ENCODE assay signal across 1 mouse cellular context in the genomic region with DNA sequence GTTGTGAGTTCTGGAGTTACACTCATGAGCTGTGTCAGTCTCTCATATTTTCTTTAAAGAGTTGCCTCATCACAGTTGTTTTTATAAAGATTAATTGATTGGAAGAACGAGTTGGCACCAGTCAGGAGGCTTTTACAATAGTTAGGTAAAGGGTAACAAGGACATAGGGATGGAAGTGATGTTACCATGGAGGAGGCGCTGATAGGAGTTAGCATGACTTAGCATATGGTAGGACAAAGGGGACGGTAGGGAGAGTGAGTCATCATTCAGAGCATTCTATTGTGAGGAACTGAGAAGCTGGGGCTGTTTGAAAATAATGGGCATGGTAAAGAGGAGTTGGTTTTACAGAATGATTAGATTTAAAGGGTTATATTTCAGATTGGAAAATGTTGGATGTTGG.
TF ChIP-seq lines count a peak whose summit lies in the region.

No protein-coding gene starts in this region.

TF ChIP-seq in MEL, 35 proteins besides CTCF, POLR2A, EP300 and RAD21 (continued from another document):
- TF ChIP-seq MEF2A (IDR thresholded peaks at IDR 0.05; ENCODE audit: extremely low read depth, insufficient replicate concordance, low read depth, low read length, poor library complexity, severe bottlenecking) (no peak), ZKSCAN1 (IDR thresholded peaks at IDR 0.05; ENCODE audit: low read depth, low read length) (no peak), NELFE (IDR thresholded peaks at IDR 0.05; ENCODE audit: low read depth, low read length) (no peak), CHD1 (IDR thresholded peaks at IDR 0.05; ENCODE audit: low read depth, low read length) (0 out of 2 replicates have a peak, but pooled peaks have one; percentile 19), MYC (IDR thresholded peaks at IDR 0.05; ENCODE audit: low read depth, low read length) (peak; percentile 63; the same call in 1 of the 2 replicates), JUND (IDR thresholded peaks at IDR 0.05; ENCODE audit: low read depth, low read length) (peak; percentile 90; the same call in 1 of the 2 replicates), HCFC1 (IDR thresholded peaks at IDR 0.05; ENCODE audit: low read depth, low read length) (no peak), GABPA (IDR thresholded peaks at IDR 0.05; ENCODE audit: low read depth, low read length) (0 out of 2 replicates have a peak, but pooled peaks have one; percentile 49)
